Comparison of ENCODE assay signal across 8 mouse cellular contexts in the genomic region with DNA sequence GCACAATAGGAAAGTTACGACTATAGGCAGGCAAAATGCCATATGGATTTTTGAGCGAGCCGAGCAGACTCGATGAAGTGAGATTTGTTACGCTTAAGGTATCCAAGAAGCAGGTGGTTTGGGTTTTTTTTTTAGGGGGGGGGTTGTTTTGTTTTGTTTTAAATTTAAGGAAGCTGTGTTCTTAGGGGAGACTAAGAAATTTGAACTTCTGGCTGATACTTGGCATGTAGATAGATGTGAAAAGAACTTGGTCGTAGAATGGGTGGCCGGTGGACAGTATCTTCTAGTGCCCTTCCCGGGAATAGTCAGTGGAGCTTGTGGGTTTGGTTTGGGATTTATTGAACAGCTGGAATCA. TPM values are rescaled to one million over a fixed set of nuclear protein-coding genes. Genes with fewer than 3 reads are reported as not detected.
DNase-seq lines count a peak whose midpoint lies in the region; TF ChIP-seq lines count a peak whose summit lies in the region.

No protein-coding gene starts in this region.

- WGBS in lung, adult 2 months: under 1% methylated on average over 8 of the region's 8 CpGs

- peaks cover 9% of the 10 kb centered on the region for H3K4me1 ChIP-seq in lung, adult 2 months (ENCODE audit: control insufficient read depth, insufficient read depth, low read length)
- peaks cover 2% of the 10 kb centered on the region for H3K4me1 ChIP-seq in cortical plate, adult 2 months (ENCODE audit: control insufficient read depth, insufficient read depth, low read length)

- peak overlapping the region; percentile 98 for H3K4me3 ChIP-seq in lung, adult 2 months (replicated peaks; ENCODE audit: extremely low read depth, low read depth, low read length)
- peak overlapping the region; percentile 92 for H3K4me3 ChIP-seq in cortical plate, adult 2 months (ENCODE audit: insufficient read depth, low read length)

- DNase-seq in lung, adult 2 months: no peak
- DNase-seq in lung, postnatal 10 days: no peak
- DNase-seq in hindlimb bud, embryonic 11.5 days (ENCODE audit: extremely low spot score, low read depth, low spot score): peak; percentile 1
- DNase-seq in neural tube, embryonic 10.5 days (ENCODE audit: extremely low spot score, low spot score): peak; percentile 21
- no peak for DNase-seq in ovary, adult 18-20 months (ENCODE audit: low spot score)
- no peak for DNase-seq in kidney, adult 11 months
- no peak for DNase-seq in spleen, adult 12 weeks (ENCODE audit: low spot score)

- H3K27ac ChIP-seq in cortical plate, adult 2 months (ENCODE audit: insufficient read depth, low read length): no peak overlapping the region

- TF ChIP-seq CTCF in lung, adult 2 months (IDR thresholded peaks at IDR 0.05; ENCODE audit: insufficient read depth, low read length): no peak
- no peak for TF ChIP-seq CTCF in cortical plate, adult 2 months (IDR thresholded peaks at IDR 0.05; ENCODE audit: extremely low read depth, insufficient read depth, low read length)

- TF ChIP-seq POLR2A in lung, adult 2 months (IDR thresholded peaks at IDR 0.05; ENCODE audit: borderline replicate concordance, extremely low read depth, low read depth, low read length): no peak
- no peak for TF ChIP-seq POLR2A in cortical plate, adult 2 months (IDR thresholded peaks at IDR 0.05; ENCODE audit: extremely low read depth, insufficient read depth, low read length)

RNA-seq across cellular contexts. Expression of gene Reps1, which starts 0.7 kb away (rescaled TPM):
- 42.2 and 49.6 TPM in 2 replicates for polyA plus RNA-seq in lung, adult 2 months (2012; rRNA removed)
- 74.5 and 80.7 TPM in 2 replicates for polyA plus RNA-seq in cortical plate, adult 2 months (2012; rRNA removed)

RNA-seq across cellular contexts. Expression of gene Abracl, which starts 33.3 kb away (rescaled TPM):
- 5.9 and 8.4 TPM in 2 replicates for polyA plus RNA-seq in lung, adult 2 months (2012; rRNA removed)
- polyA plus RNA-seq in cortical plate, adult 2 months (2012; rRNA removed): 23.0 and 24.3 TPM in 2 replicates

Comparison
In these comparisons a context has a peak if more than half of its experiments do, and no peak if none do; other contexts are left out.
1. DNase-seq: peak in hindlimb bud, embryonic 11.5 days (single experiment) and neural tube, embryonic 10.5 days (single experiment); none in lung, adult 2 months (single experiment), lung, postnatal 10 days (single experiment), ovary, adult 18-20 months (single experiment), kidney, adult 11 months (single experiment) and spleen, adult 12 weeks (single experiment).